Mouse (Mus musculus) heart, postnatal 0 days (tissue): ENCODE measurements around the gene Trpc5. TPM values are rescaled to one million over a fixed set of nuclear protein-coding genes. Genes with fewer than 3 reads are reported as not detected.
A peak's percentile ranks its signal among the peaks of the same experiment; 100 is the strongest.

ENCODE experiments used
- ATAC-seq: fragments of 200-750 bp; cut with Nextera tagmentation; 2 replicates; pipeline ENCODE4 v1.8.0; 2017; ENCODE audit warnings: low read depth, moderate number of reproducible peaks, moderate library complexity; ENCODE audit not compliant: insufficient read depth
- DNase-seq: peaks from one replicate; pipeline ENCODE4 v3.0.0-alpha.2; 2016; ENCODE audit warnings: low spot score
- H3K27ac ChIP-seq: fragments of 300-500 bp; sonication (generic); 2 replicates; pipeline ENCODE4 v1.5.1; 2014; ENCODE audit warnings: low read depth, mild to moderate bottlenecking
- H3K27me3 ChIP-seq: fragments of 300-500 bp; sonication (generic); 2 replicates; pipeline ENCODE4 v1.6.1; 2014; ENCODE audit warnings: low read length, mixed read lengths; ENCODE audit not compliant: control insufficient read depth, insufficient read depth
- H3K36me3 ChIP-seq: fragments of 300-500 bp; sonication (generic); replicated peaks from 2 replicates; pipeline ENCODE4 v1.6.1; 2014; ENCODE audit warnings: low read length, mixed read lengths; ENCODE audit not compliant: control insufficient read depth, insufficient read depth
- H3K4me1 ChIP-seq: fragments of 300-500 bp; sonication (generic); 2 replicates; pipeline ENCODE4 v1.6.1; 2014; ENCODE audit warnings: antibody characterized with exemption; ENCODE audit not compliant: control insufficient read depth, insufficient read depth
- H3K4me2 ChIP-seq: fragments of 300-500 bp; sonication (generic); 2 replicates; pipeline ENCODE4 v1.6.1; 2014; ENCODE audit warnings: low read depth, mild to moderate bottlenecking, low read length, moderate library complexity
- H3K4me3 ChIP-seq: fragments of 300-500 bp; sonication (generic); 2 replicates; pipeline ENCODE4 v1.5.1; 2014; ENCODE audit warnings: low read depth, low read length
- H3K9ac ChIP-seq: fragments of 300-500 bp; sonication (generic); replicated peaks from 2 replicates; pipeline ENCODE4 v1.6.1; 2014; ENCODE audit warnings: low read depth, low read length, mixed read lengths
- H3K9me3 ChIP-seq: fragments of 300-500 bp; sonication (generic); replicated peaks from 2 replicates; pipeline ENCODE4 v1.6.1; 2016; ENCODE audit warnings: low read length; ENCODE audit not compliant: control insufficient read depth
- CTCF ChIP-seq: IDR thresholded peaks from 2 replicates; pipeline ENCODE4 v1.5.1; 2016; ENCODE audit warnings: antibody characterized with exemption, control low read depth, low read depth
- EP300 ChIP-seq: IDR thresholded peaks from 2 replicates; pipeline ENCODE4 v1.6.1; 2016; ENCODE audit warnings: antibody characterized with exemption, low read depth
- WGBS: fragments of 180-500 bp; shearing (Covaris S2); extraction: QIAGEN DNeasy Blood & Tissue Kit; methylation state at CpG from one replicate; pipeline ENCODE4 v1.1.7; 2014; 5-methylcytosine and 5-hydroxymethylcytosine counted together
- polyA plus RNA-seq: library from polyadenylated mRNA; unstranded; fragments of >200 nt; fragmentation: Nextera tagmentation; extraction: Ambion mirVana; gene quantifications from 2 replicates; pipeline ENCODE4 v1.2.1, GENCODE M21; 2015
- total RNA-seq: library from RNA; depleted of rRNA; stranded (reverse); fragments of >200 nt; gene quantifications from 2 replicates; pipeline ENCODE4 v1.2.3, GENCODE M21; 2014; ENCODE audit warnings: low replicate concordance

The Trpc5 gene
- total and polyA plus RNA-seq, 2 experiments from 2014 or later, result 0.11 TPM; not detected in 1

DNA sequence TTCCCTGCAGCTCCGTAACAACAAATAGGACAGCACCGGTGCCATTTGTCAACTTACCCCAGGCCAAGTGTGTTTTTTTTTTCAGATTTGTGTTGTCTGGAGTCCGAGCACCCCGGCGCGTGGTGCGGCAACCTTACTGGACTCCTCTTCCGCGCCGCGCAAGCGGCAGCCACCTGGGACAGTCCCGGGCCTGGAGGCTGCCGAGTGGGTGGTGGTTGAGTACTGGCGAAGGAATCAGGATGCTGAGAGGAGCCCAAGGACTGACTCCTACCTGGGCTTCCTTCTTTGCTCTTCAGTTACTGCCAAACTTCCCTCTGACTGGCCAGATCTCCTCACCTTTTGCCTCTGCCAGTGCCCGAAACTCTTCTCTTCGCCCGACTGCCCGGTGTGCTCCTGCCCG, 238 bp downstream of the Trpc5 start:
- TF ChIP-seq EP300, result no peak
- no peak for TF ChIP-seq CTCF
- DNase-seq (no peak), ATAC-seq (no peak)
- H3K9ac ChIP-seq, result no peak overlapping the region
- peak overlapping the region; percentile 77 for H3K4me2 ChIP-seq
- H3K9me3 ChIP-seq, result no peaks in the 10 kb centered on the region
- H3K27me3 ChIP-seq, result 0 out of 2 replicates have a peak, but pooled peaks cover 7% of the 10 kb centered on the region
- WGBS, result 22% methylated on average over 20 of the region's 20 CpGs
- no peaks in the 10 kb centered on the region for H3K4me1 ChIP-seq
- H3K4me3 ChIP-seq, result peak overlapping the region; percentile 49
- no peaks in the 10 kb centered on the region for H3K36me3 ChIP-seq
- no peak overlapping the region for H3K27ac ChIP-seq

- 67% methylated on average over 2 of the region's 2 CpGs for WGBS
- Histone ChIP-seq H3K4me1 (no peaks in the 10 kb centered on the region), H3K36me3 (no peaks in the 10 kb centered on the region), H3K9me3 (no peaks in the 10 kb centered on the region), H3K4me2 (no peak overlapping the region), H3K4me3 (no peak overlapping the region), H3K9ac (no peak overlapping the region), H3K27ac (no peak overlapping the region), H3K27me3 (no peaks in the 10 kb centered on the region)
- TF ChIP-seq EP300 (no peak), CTCF (no peak)
- no peak for DNase-seq
- no peak for ATAC-seq
Observed at GRCm38 (mm10) chrX:144652196-144652595, 35.8 kb downstream of the Trpc5 start.

DNA sequence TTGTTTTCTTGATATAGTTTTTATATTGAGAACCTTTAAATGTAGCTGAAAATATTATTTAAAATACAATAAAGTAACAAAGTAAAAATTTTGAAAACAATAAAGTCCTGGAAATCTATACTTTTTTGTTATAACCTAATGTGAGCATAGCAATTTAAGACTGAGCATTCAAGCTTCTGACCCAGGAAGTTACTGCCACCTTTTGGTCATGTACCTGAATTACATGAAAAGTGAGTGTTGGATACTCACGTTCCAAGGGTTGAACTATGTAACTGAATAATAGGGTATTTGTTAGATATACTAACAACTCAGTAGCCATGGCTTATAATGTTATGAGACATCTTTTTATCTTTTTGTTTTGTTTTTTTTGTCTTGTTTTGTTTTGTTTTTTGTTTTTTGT, 42.6 kb downstream of the Trpc5 start:
- no peaks in the 10 kb centered on the region for H3K36me3 ChIP-seq
- 42% methylated on average over 1 of the region's 1 CpGs for WGBS
- H3K9ac ChIP-seq, result no peak overlapping the region
- no peaks in the 10 kb centered on the region for H3K4me1 ChIP-seq
- H3K4me3 ChIP-seq, result no peak overlapping the region
- DNase-seq (no peak), ATAC-seq (no peak)
- TF ChIP-seq CTCF (peak; percentile 27; the same call in 1 of the 2 replicates), EP300 (no peak)
- no peaks in the 10 kb centered on the region for H3K9me3 ChIP-seq
- H3K4me2 ChIP-seq, result no peak overlapping the region
- H3K27me3 ChIP-seq, result no peaks in the 10 kb centered on the region
- no peak overlapping the region for H3K27ac ChIP-seq

DNA sequence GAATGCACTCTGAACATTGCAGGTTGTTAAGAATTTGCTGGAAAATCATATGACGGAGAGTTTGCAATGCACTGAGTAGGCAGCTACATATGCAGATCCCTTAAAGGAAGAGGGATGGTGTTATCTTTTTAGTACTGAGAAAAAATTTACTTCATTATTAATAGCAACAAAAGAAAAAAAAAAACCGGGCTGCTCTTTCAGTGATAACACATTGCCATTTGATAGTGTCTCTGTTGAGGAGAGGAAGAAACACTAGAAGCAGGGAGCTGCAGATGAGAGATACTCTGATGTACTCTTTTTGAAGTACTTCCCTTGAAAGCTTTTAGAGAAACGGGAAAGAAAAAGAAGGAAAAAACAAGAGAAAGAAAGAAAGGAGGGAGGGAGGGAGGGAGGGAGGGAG, 43.2 kb downstream of the Trpc5 start:
- no peak overlapping the region for H3K4me2 ChIP-seq
- H3K9me3 ChIP-seq, result no peaks in the 10 kb centered on the region
- no peaks in the 10 kb centered on the region for H3K27me3 ChIP-seq
- 46% methylated on average over 3 of the region's 3 CpGs for WGBS
- ATAC-seq, result no peak
- H3K27ac ChIP-seq, result no peak overlapping the region
- TF ChIP-seq EP300 (no peak), CTCF (no peak)
- no peaks in the 10 kb centered on the region for H3K4me1 ChIP-seq
- H3K4me3 ChIP-seq, result no peak overlapping the region
- DNase-seq, result no peak
- no peak overlapping the region for H3K9ac ChIP-seq
- H3K36me3 ChIP-seq, result no peaks in the 10 kb centered on the region

DNA sequence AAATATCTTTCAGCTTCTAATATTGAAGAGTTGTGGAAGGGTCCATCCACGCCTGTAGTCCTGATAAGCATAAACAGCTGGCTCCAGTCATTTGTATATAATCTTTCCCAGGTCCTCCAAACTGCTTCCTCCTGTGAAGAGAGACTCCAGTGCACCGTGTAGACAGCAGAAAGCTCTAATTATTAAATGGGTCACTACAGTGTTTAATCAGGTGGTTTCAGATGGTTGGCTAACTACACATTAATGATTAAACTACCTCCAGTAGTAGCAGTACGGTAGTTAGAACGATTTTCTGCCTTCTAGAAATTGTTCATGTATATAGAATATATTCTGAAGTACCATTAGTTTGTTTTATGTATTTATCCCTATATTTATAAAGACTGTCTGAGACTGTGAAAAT, 75.2 kb downstream of the Trpc5 start:
- H3K9me3 ChIP-seq, result no peaks in the 10 kb centered on the region
- no peak for DNase-seq
- no peak for ATAC-seq
- H3K9ac ChIP-seq, result no peak overlapping the region
- H3K4me3 ChIP-seq, result no peak overlapping the region
- H3K4me2 ChIP-seq, result no peak overlapping the region
- H3K4me1 ChIP-seq, result no peaks in the 10 kb centered on the region
- H3K27me3 ChIP-seq, result no peaks in the 10 kb centered on the region
- WGBS, result 50% methylated on average over 4 of the region's 4 CpGs
- no peak overlapping the region for H3K27ac ChIP-seq
- H3K36me3 ChIP-seq, result no peaks in the 10 kb centered on the region
- TF ChIP-seq CTCF (no peak), EP300 (no peak)

- Histone ChIP-seq H3K4me3 (no peak overlapping the region), H3K4me2 (no peak overlapping the region), H3K4me1 (no peaks in the 10 kb centered on the region), H3K9ac (no peak overlapping the region), H3K27ac (no peak overlapping the region), H3K36me3 (no peaks in the 10 kb centered on the region), H3K27me3 (no peaks in the 10 kb centered on the region), H3K9me3 (no peaks in the 10 kb centered on the region)
- DNase-seq, result no peak
- WGBS, result 14% methylated on average over 1 of the region's 1 CpGs
- no peak for ATAC-seq
- TF ChIP-seq CTCF, result no peak
- no peak for TF ChIP-seq EP300
Observed at GRCm38 (mm10) chrX:144536431-144536830, 151.5 kb downstream of the Trpc5 start.
